Mouse (Mus musculus): ENCODE measurements at regions not wholly inside any gene's neighbourhood (a gene's known extent, or its start where the extent isn't known, plus 50 kb on each side); places are given as distances from the start of the nearest gene placed in this dataset.

DNA sequence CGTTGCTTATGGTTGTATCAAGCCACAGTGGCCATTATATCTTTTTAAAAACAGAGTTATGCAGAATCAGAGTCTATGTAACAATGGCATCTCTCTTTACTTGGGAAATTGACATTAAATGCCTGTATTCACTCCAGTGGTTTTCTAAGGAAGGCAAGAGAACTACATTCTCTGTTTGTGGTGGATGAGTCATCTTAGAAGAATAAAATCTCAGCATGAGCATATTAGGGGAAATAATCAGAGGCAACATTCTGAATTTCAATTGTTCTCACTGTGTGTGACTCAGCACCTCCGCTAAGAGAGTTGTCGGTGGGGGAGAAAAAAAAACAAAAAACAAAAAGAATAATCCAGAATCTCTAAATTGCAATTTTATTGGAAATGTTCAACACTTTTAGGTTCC is 529.0 kb downstream of the Defb40 start:
- ATAC-seq (ENCODE audit: insufficient read depth): no peak
- no peak for DNase-seq (ENCODE audit: low read depth in 3 of 3, low spot score in 3 of 3)
- no peak overlapping the region for H3K27ac ChIP-seq

DNA sequence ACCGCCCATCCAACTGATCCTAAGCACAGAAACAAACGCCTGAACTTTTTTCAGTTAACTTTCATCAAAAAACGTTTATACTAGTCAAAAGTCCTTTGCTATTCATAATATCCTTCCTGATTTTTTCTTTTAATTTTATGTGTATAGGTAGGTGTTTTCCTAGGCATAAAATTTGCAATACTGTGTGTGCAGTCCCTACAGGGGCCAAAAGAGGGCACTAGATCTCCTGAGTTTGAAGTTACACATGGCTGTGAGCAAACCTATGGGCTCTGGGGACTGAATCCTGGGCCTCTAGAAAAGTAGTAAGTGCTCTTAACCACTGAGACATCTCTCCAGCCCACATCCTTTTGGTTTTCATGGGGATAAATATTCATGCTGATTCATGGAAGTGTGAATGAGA is 535.8 kb downstream of the Defb40 start:
- ATAC-seq (ENCODE audit: insufficient read depth): no peak
- Histone ChIP-seq H3K9me3 (ENCODE audit: control insufficient read depth, low read length) (no peaks in the 10 kb centered on the region), H3K4me2 (ENCODE audit: low read depth) (no peak overlapping the region), H3K4me3 (ENCODE audit: insufficient read depth in 1 of 2, low read depth in 2 of 2, low read length in 2 of 2) (no peak overlapping the region), H3K4me1 (replicated peaks; ENCODE audit: control insufficient read depth in 2 of 2, insufficient read depth in 2 of 2, low read length in 1 of 2) (no peaks in the 10 kb centered on the region), H3K9ac (replicated peaks) (no peak overlapping the region), H3K27ac (no peak overlapping the region), H3K36me3 (replicated peaks; ENCODE audit: control insufficient read depth, insufficient read depth, low read depth) (no peaks in the 10 kb centered on the region), H3K27me3 (ENCODE audit: control insufficient read depth, insufficient read depth, low read length) (no peaks in the 10 kb centered on the region)
- WGBS (ENCODE audit: insufficient replicate concordance): 43% methylated on average over 3 of the region's 3 CpGs
- TF ChIP-seq CTCF (IDR thresholded peaks at IDR 0.05; ENCODE audit: low read depth) (no peak), EP300 (IDR thresholded peaks at IDR 0.05; ENCODE audit: low read depth) (no peak)
- DNase-seq (ENCODE audit: low read depth in 3 of 3, low spot score in 3 of 3): no peak

More for the DNA sequence above, 529.0 kb downstream of the Defb40 start:
- Histone ChIP-seq H3K4me3 (ENCODE audit: insufficient read depth in 1 of 2, low read depth in 2 of 2, low read length in 2 of 2) (no peak overlapping the region), H3K9ac (replicated peaks) (no peak overlapping the region), H3K9me3 (ENCODE audit: control insufficient read depth, low read length) (no peaks in the 10 kb centered on the region), H3K4me1 (replicated peaks; ENCODE audit: control insufficient read depth in 2 of 2, insufficient read depth in 2 of 2, low read length in 1 of 2) (no peaks in the 10 kb centered on the region), H3K36me3 (replicated peaks; ENCODE audit: control insufficient read depth, insufficient read depth, low read depth) (no peaks in the 10 kb centered on the region), H3K4me2 (ENCODE audit: low read depth) (no peak overlapping the region), H3K27me3 (ENCODE audit: control insufficient read depth, insufficient read depth, low read length) (no peaks in the 10 kb centered on the region)
- no peak for TF ChIP-seq EP300 (IDR thresholded peaks at IDR 0.05; ENCODE audit: low read depth)
- TF ChIP-seq CTCF (IDR thresholded peaks at IDR 0.05; ENCODE audit: low read depth): no peak
- 58% methylated on average over 3 of the region's 3 CpGs for WGBS (ENCODE audit: insufficient replicate concordance)

DNA sequence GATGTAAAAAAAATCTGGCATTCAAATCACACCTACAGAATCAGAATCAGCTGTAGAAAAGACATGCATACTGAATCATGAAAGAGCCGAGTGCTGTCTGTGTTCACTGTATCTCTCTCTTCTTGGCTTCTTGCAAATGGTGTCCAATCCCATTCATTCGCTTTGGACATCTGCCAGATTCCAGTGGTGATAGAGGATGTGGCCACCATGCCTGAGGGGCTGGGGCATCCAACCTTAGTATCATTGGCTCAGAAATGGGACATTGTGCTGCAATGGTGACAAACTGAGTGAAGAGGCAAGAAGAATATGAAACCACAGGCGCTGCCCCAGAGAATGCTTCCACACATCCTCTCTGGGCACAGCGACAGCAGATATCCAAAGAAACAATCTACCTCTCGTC is 555.2 kb downstream of the Defb40 start:
- ATAC-seq (ENCODE audit: insufficient read depth) (no peak), DNase-seq (ENCODE audit: low read depth in 3 of 3, low spot score in 3 of 3) (no peak)
- no peaks in the 10 kb centered on the region for H3K36me3 ChIP-seq (replicated peaks; ENCODE audit: control insufficient read depth, insufficient read depth, low read depth)
- no peaks in the 10 kb centered on the region for H3K4me1 ChIP-seq (replicated peaks; ENCODE audit: control insufficient read depth in 2 of 2, insufficient read depth in 2 of 2, low read length in 1 of 2)
- no peak for TF ChIP-seq CTCF (IDR thresholded peaks at IDR 0.05; ENCODE audit: low read depth)
- no peak for TF ChIP-seq EP300 (IDR thresholded peaks at IDR 0.05; ENCODE audit: low read depth)
- no peak overlapping the region for H3K27ac ChIP-seq
- H3K9me3 ChIP-seq (ENCODE audit: control insufficient read depth, low read length): no peaks in the 10 kb centered on the region
- WGBS (ENCODE audit: insufficient replicate concordance): 52% methylated on average over 5 of the region's 5 CpGs
- no peak overlapping the region for H3K4me3 ChIP-seq (ENCODE audit: insufficient read depth in 1 of 2, low read depth in 2 of 2, low read length in 2 of 2)
- no peak overlapping the region for H3K4me2 ChIP-seq (ENCODE audit: low read depth)
- no peak overlapping the region for H3K9ac ChIP-seq (replicated peaks)
- no peaks in the 10 kb centered on the region for H3K27me3 ChIP-seq (ENCODE audit: control insufficient read depth, insufficient read depth, low read length)

DNA sequence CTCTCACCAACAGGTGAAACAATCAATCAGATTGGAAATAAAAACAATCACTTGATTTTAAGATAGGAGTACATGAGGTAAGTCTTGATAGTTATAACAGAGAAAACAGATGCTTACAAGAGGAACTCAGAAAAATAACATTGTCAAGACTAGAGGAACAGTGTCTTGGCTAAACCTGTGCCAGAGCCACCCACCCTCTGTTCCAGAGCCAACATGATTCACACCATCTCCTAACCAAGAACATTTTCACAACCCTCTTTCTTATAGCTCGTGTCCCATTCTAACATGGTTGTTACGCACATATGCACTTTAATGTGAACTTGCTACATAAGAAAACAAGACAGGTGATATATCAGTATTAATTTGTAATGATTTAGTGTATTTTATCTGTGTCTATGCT is 565.6 kb downstream of the Defb40 start:
- TF ChIP-seq CTCF (IDR thresholded peaks at IDR 0.05; ENCODE audit: low read depth): no peak
- no peak for TF ChIP-seq EP300 (IDR thresholded peaks at IDR 0.05; ENCODE audit: low read depth)
- Histone ChIP-seq H3K4me3 (ENCODE audit: insufficient read depth in 1 of 2, low read depth in 2 of 2, low read length in 2 of 2) (no peak overlapping the region), H3K27me3 (ENCODE audit: control insufficient read depth, insufficient read depth, low read length) (no peaks in the 10 kb centered on the region), H3K4me2 (ENCODE audit: low read depth) (no peak overlapping the region), H3K4me1 (replicated peaks; ENCODE audit: control insufficient read depth in 2 of 2, insufficient read depth in 2 of 2, low read length in 1 of 2) (no peaks in the 10 kb centered on the region), H3K27ac (no peak overlapping the region), H3K36me3 (replicated peaks; ENCODE audit: control insufficient read depth, insufficient read depth, low read depth) (no peaks in the 10 kb centered on the region), H3K9ac (replicated peaks) (no peak overlapping the region), H3K9me3 (ENCODE audit: control insufficient read depth, low read length) (no peaks in the 10 kb centered on the region)
- WGBS (ENCODE audit: insufficient replicate concordance): 66% methylated on average over 2 of the region's 2 CpGs
- DNase-seq (ENCODE audit: low read depth in 3 of 3, low spot score in 3 of 3): no peak
- no peak for ATAC-seq (ENCODE audit: insufficient read depth)

DNA sequence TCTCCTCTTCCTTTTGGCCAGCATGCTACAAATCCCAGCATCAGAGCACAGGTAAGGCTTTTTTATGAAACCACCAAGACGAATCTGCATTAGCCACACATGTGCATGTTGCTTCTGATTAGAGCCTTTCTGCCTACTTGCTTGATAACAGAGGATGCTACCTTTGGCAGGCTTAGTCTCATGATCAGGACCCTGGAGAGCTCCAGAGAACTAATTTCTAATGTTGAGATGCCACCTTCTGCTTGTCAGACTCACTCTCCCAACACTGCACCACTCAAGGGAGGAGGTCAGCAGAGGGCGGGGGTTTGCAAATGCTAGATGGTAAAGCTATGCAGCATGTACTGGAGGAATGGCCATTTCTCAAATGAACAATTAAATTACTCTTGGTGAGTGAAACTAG is 571.6 kb downstream of the Defb40 start:
- no peaks in the 10 kb centered on the region for H3K9me3 ChIP-seq (ENCODE audit: control insufficient read depth, low read length)
- no peaks in the 10 kb centered on the region for H3K36me3 ChIP-seq (replicated peaks; ENCODE audit: control insufficient read depth, insufficient read depth, low read depth)
- TF ChIP-seq EP300 (IDR thresholded peaks at IDR 0.05; ENCODE audit: low read depth) (no peak), CTCF (IDR thresholded peaks at IDR 0.05; ENCODE audit: low read depth) (no peak)
- no peak overlapping the region for H3K9ac ChIP-seq (replicated peaks)
- ATAC-seq (ENCODE audit: insufficient read depth): no peak
- WGBS (ENCODE audit: insufficient replicate concordance): 29% methylated on average over 2 of the region's 2 CpGs
- no peak overlapping the region for H3K27ac ChIP-seq
- H3K4me2 ChIP-seq (ENCODE audit: low read depth): no peak overlapping the region
- no peaks in the 10 kb centered on the region for H3K27me3 ChIP-seq (ENCODE audit: control insufficient read depth, insufficient read depth, low read length)
- no peak for DNase-seq (ENCODE audit: low read depth in 3 of 3, low spot score in 3 of 3)
- no peak overlapping the region for H3K4me3 ChIP-seq (ENCODE audit: insufficient read depth in 1 of 2, low read depth in 2 of 2, low read length in 2 of 2)
- no peaks in the 10 kb centered on the region for H3K4me1 ChIP-seq (replicated peaks; ENCODE audit: control insufficient read depth in 2 of 2, insufficient read depth in 2 of 2, low read length in 1 of 2)

Measured in liver, embryonic 14.5 days (tissue).